Mouse (Mus musculus): Measurements from ENCODE around the gene Trim71.
"Not testable (repeated sequence)": the region's sequence is repeated elsewhere in the genome, so short reads cannot be mapped to it uniquely, and the experiment has no call there.

Gene Trim71

DNA sequence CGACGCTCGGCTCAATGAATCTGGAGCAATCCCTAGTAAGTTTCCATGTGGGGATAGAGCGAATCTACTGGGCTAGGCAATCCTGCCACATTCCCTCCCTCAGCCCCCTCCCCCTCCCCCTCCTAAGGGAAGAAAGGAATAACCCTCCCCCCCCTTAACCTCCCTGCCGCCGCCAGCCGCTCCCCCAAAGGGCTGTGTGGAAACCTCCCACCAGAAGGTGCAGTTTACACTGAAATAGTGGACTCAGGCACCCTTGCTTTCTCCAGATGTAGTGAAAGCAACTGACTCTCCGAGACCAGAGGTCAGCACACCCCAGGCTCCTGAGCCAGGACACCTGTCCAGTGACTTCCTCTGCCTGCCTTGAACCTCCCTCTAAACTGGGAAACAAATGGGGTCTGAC, 37.6 kb downstream of the Trim71 start:
- intact Hi-C loops (cut with DNase I): no loop called here

- intact Hi-C loops (cut with DNase I): no loop called here
These were observed 38.3 kb downstream of the Trim71 start for GRCm38 (mm10) chr9:114525891-114526290.

DNA sequence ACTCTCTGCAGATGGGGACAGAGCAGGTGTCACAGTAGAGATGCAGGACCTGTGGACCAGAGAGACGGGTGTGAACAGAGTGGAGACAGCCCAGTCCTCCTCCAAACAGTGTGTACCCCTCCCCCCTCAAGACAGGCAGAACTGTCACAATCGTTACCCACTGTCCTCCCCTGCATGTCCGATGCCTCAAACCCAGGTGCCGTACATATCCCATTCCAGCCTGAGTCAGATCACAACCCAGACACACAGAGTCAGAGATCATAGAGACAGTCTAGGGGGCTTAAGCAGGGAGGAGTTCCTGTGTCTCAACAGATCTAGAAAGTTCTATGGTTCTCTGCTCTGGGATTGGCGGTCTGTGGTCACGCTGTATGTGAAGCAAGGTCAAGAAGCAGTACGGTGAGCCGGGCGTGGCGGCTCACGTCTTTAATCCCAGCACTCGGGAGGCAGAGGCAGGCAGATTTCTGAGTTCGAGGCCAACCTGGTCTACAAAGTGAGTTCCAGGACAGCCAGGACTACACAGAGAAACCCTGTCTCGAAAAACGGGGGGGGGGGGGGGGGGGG, 39.0 kb downstream of the Trim71 start:
- intact Hi-C loops (cut with DNase I): no loop called here

DNA sequence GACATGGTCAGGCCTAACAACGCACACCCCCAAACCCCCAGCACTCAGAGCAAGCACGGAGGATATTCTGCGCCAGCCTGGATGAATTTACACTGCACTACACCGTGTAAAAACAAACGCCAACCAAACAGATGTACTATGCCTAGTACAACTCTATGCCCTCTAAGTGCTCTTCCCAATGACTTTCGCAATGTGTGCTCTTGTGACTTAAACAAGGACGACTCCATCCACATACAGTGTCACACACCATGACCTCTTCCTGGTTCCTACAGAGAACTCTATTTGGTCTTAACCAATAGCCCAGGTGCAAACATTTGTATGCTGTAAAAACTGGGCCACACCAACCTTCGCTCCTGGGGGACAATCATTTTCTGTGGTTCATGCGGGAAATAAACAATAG, 41.7 kb downstream of the Trim71 start:
- intact Hi-C loops (cut with DNase I): no loop called here

- intact Hi-C loops (cut with DNase I): no loop called here
These were observed 42.1 kb downstream of the Trim71 start for GRCm38 (mm10) chr9:114522041-114522440.

DNA sequence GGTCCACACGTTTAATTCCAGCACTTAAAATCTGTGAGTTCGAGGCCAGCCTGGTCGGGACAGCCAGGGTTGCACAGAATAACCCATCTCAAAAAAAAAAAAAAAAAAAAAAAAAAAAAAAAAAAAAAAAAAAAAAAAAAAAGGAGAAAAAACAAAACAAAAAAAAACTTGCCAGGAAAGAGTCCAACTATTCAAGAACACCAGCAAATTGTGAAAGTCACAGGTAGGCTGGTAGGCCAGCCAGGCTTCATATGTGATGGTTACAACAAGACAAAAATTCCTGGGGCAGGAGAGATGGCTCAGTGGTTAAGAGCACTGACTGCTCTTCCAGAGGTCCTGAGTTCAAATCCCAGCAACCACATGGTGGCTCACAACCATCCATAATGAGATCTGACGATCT, 43.6 kb downstream of the Trim71 start:
- intact Hi-C loops (cut with DNase I): not testable (repeated sequence)

GRCm38 (mm10) chr9:114518812-114519477, 45.2 kb downstream of the Trim71 start:
- intact Hi-C loops (cut with DNase I): no loop called here

- intact Hi-C loops (cut with DNase I): no loop called here
These were observed 46.2 kb downstream of the Trim71 start for GRCm38 (mm10) chr9:114517924-114518497.

DNA sequence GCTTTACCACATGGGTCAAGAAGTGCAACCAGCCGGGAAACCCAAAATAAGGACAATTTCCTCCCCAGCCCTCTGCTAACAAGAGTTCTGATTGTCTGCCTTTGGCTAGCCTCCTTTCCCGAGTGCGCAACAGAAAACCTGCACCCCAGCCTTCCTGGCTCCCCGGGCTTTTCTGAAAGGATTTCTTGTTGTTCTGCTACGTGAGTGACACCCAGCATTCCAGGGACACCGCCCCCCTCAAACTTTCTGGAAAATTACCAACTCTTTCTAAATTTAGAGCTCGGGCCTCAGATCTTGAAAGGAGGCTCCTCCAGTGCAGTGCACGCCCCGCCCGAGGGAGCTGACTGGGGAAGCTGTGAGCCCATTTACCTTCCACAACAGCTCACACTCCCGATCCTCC, 48.8 kb downstream of the Trim71 start, which contains the start of gene C130032M10Rik:
TSS of gene C130032M10Rik (plus strand) at position 334 of the 400 bp plus-strand sequence.
- intact Hi-C loops (cut with DNase I): no loop called here

DNA sequence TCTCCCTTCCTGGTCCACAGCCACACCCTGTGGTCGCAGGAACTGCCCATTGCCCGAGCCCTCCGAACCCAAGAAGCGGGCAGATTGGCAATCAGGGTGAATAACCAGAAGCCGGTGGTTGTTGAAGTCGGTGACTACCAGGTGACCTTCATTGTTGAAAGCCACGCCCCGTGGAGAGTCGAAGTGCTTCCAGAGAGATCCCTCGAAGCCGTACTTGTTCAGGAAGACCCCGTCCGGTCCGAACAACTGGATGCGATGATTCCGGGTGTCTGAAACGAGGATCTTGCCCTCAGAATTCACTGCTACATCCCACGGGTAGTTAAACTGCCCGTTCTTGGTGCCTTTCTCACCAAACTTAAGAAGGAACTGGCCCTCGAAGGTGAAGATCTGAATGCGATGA, 51.3 kb downstream of the Trim71 start:
- intact Hi-C loops (cut with DNase I): no loop called here

- intact Hi-C loops (cut with DNase I): no loop called here
These were observed 54.4 kb downstream of the Trim71 start for GRCm38 (mm10) chr9:114509785-114510184.

- intact Hi-C loops (cut with DNase I): no loop called here
These were observed 56.7 kb downstream of the Trim71 start for GRCm38 (mm10) chr9:114507421-114507820.

- intact Hi-C loops (cut with DNase I): no loop called here
These were observed 57.6 kb downstream of the Trim71 start for GRCm38 (mm10) chr9:114506564-114506963.

- intact Hi-C loops (cut with DNase I): no loop called here
These were observed 59.4 kb downstream of the Trim71 start, which contains the start of gene Ccr4 for GRCm38 (mm10) chr9:114504816-114505215. Gene Ccr4 (minus strand): TSS chr9:114504916.

- intact Hi-C loops (cut with DNase I): no loop called here
These were observed 61.3 kb downstream of the Trim71 start for GRCm38 (mm10) chr9:114502711-114503427.

DNA sequence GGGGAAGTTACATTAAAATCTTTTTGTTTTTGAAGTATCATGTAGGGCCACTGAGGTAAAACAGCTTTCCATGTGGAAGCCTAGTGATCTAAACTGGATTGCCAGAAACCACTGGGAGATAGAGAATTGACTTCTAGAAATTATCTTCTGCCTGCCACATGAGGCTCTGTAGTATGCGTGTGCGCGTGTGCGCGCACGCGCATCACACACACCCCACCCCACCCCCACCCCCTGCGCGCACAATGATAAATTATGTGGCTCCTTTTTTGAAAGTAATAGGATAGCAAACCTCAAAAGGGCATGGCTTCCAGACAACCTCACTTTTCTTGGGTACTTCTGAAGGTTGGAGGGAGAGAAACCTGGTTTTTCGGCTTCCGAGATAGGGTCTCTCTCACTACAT, 62.3 kb downstream of the Trim71 start:
- intact Hi-C loops (cut with DNase I): no loop called here

- intact Hi-C loops (cut with DNase I): no loop called here
These were observed 63.1 kb downstream of the Trim71 start for GRCm38 (mm10) chr9:114501111-114501510.

- intact Hi-C loops (cut with DNase I): loop anchor here (2.0 to 5.0 kb wide), 3 partner anchors 81 to 178 kb away; no protein-coding TSS in a partner anchor
These were observed 64.2 kb downstream of the Trim71 start for GRCm38 (mm10) chr9:114499783-114500515.

DNA sequence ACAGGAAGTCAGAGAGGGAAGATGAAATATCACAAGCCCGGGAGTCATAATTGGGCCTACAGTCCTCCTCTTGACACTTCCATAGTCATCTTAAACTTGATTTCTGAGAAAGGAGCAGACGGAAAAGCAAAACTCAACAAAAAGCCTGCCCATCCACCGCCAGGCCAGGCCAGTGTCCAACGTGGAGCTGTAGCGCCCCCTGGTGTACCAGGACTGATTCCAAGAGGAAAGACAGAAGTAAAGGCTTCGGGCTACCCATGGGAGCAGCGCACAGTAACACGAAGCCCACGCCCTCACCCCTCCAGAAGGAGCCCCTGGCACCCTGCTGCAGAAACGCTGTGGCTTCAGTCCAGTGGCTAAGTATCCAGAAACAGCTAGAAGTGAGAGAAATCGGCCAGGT, 66.0 kb downstream of the Trim71 start:
- intact Hi-C loops (cut with DNase I): loop anchor here (2.0 to 5.0 kb wide), 3 partner anchors 81 to 176 kb away; no protein-coding TSS in a partner anchor

GRCm38 (mm10) chr9:114496469-114496868, 67.7 kb downstream of the Trim71 start:
- intact Hi-C loops (cut with DNase I): loop anchor here (5.0 kb wide), 2 partner anchors 79 to 174 kb away; no protein-coding TSS in a partner anchor
